Mouse (Mus musculus): Measurements from ENCODE around the gene Tie1. TPM values are rescaled to one million over a fixed set of nuclear protein-coding genes. Genes with fewer than 3 reads are reported as not detected.

Tie1 gene
- total RNA-seq, 1 experiment = 1.0 TPM

DNA sequence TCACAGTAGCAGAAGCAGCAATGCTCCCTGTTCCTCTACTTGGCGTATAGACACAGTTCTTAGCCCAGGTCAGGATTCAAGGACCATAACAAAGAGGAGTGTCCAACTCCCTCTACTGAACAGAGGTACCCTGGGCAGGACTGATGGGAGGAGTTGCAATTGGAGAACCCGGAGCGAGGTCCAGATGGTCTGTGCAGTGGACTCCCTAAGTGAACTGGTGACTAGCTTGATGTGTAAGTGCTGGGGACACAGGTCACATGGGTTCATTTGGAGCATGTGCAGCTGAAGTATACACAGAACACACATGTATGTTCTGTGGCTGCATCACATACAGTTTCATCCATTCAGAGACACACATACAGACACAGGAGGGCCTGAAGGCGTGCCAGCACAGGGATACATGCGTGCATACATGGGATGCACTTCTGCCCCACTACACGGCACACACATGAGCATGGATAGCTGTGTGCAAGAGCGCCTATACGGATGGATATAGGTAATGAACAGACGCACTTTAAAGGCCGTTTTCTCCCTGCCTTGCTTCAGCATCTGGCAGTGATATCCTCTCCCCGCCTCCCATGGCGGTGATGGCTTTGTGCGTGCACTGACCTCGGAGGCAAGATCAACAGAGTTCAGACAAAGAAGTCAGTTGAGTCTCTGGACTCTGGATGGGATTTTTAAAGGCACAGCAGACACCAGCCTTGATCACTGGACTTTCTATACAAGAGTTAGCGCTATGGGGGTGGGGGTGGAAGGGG, 12.9 kb downstream of the Tie1 start:
- no peak for DNase-seq (ENCODE audit: low read depth, low spot score)

DNA sequence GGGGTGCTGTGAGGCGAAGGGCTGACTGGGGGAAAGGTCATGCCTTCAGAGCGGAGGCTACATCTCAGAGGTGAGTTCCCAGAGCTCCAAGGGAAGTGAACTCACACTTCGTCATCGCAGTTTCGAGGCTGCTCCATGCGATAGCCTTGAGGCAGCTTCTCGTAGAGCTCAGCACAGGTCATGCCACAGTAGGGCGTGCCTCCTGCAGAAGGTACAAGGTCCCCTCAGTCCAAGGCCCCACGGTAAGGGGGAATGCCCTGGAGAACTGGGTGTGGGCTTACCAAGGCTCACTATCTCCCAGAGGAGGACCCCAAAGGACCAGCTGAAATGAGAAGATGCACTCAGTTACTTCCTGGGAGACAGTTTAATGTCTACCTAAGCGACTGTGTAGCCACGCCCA, 17.2 kb downstream of the Tie1 start:
- in situ Hi-C loops (cut with MboI; ENCODE audit: low sequenced_read_pairs in 2 of 2, unreplicated experiment in 2 of 2) = no loop called here
- no peaks in the 10 kb centered on the region for H3K36me3 ChIP-seq (ENCODE audit: control insufficient read depth, insufficient read depth, low read length, poor library complexity, severe bottlenecking)
- no peak overlapping the region for H3K27ac ChIP-seq (ENCODE audit: insufficient read depth, low read depth, low read length, poor library complexity, severe bottlenecking)
- H3K9me3 ChIP-seq (ENCODE audit: control insufficient read depth, insufficient read depth, low read depth, low read length) = no peaks in the 10 kb centered on the region
- no peaks in the 10 kb centered on the region for H3K4me1 ChIP-seq (ENCODE audit: control insufficient read depth in 2 of 2, insufficient read depth in 2 of 2, low read length in 2 of 2, poor library complexity in 1 of 2)
- TF ChIP-seq HCFC1 (IDR thresholded peaks at IDR 0.05; ENCODE audit: borderline replicate concordance, insufficient read depth, low read length) (no peak), CHD2 (IDR thresholded peaks at IDR 0.05; ENCODE audit: low read depth, low read length) (no peak), ZC3H11A (IDR thresholded peaks at IDR 0.05; ENCODE audit: borderline replicate concordance, low read depth, low read length) (no peak), MAFK (IDR thresholded peaks at IDR 0.05; ENCODE audit: insufficient read depth, low read depth, low read length) (no peak), ZNF384 (IDR thresholded peaks at IDR 0.05; ENCODE audit: low read depth, low read length) (no peak)
- DNase-seq (ENCODE audit: low read depth, low spot score) = no peak
- H3K4me3 ChIP-seq (ENCODE audit: insufficient read depth in 1 of 2, low read depth in 1 of 2, low read length in 2 of 2, poor library complexity in 1 of 2, severe bottlenecking in 1 of 2) = no peak overlapping the region
- no peak overlapping the region for H3K9ac ChIP-seq (ENCODE audit: insufficient read depth, low read depth, low read length, poor library complexity, severe bottlenecking)

More for the DNA sequence above, 12.9 kb downstream of the Tie1 start:
- H3K4me3 ChIP-seq (ENCODE audit: insufficient read depth in 1 of 2, low read depth in 1 of 2, low read length in 2 of 2, poor library complexity in 1 of 2, severe bottlenecking in 1 of 2) = no peak overlapping the region
- H3K36me3 ChIP-seq (ENCODE audit: control insufficient read depth, insufficient read depth, low read length, poor library complexity, severe bottlenecking) = no peaks in the 10 kb centered on the region
- H3K4me1 ChIP-seq (ENCODE audit: control insufficient read depth in 2 of 2, insufficient read depth in 2 of 2, low read length in 2 of 2, poor library complexity in 1 of 2) = no peaks in the 10 kb centered on the region; a peak in 1 of 4 replicates
- no peak overlapping the region for H3K27ac ChIP-seq (ENCODE audit: insufficient read depth, low read depth, low read length, poor library complexity, severe bottlenecking)
- H3K9ac ChIP-seq (ENCODE audit: insufficient read depth, low read depth, low read length, poor library complexity, severe bottlenecking) = no peak overlapping the region
- H3K9me3 ChIP-seq (ENCODE audit: control insufficient read depth, insufficient read depth, low read depth, low read length) = no peaks in the 10 kb centered on the region
- TF ChIP-seq CHD2 (IDR thresholded peaks at IDR 0.05; ENCODE audit: low read depth, low read length) (no peak), HCFC1 (IDR thresholded peaks at IDR 0.05; ENCODE audit: borderline replicate concordance, insufficient read depth, low read length) (no peak), ZNF384 (IDR thresholded peaks at IDR 0.05; ENCODE audit: low read depth, low read length) (no peak), ZC3H11A (IDR thresholded peaks at IDR 0.05; ENCODE audit: borderline replicate concordance, low read depth, low read length) (no peak), MAFK (IDR thresholded peaks at IDR 0.05; ENCODE audit: insufficient read depth, low read depth, low read length) (no peak)
- in situ Hi-C loops (cut with MboI; ENCODE audit: low sequenced_read_pairs in 2 of 2, unreplicated experiment in 2 of 2) = no loop called here

DNA sequence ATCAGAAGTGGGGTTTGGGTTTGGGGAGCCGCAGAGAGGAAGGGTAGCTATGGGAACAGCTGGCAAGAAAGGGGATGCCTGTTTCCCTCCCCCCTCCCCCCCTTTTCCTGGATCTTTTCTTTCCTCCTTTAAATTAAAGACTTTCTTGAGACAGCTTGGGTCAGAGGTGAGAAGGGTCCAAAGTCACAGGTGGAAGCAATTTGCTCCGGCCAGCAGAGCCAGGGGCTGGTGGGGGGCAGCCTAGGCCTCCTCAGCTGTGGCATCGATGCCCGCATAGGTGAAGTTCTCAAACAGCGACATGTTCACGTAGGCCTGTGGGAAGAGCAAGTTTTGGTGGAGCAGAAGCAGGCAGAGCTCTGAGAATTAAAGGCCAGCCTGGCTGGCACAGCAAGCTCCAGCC, 18.6 kb downstream of the Tie1 start:
- Histone ChIP-seq H3K4me3 (ENCODE audit: insufficient read depth in 1 of 2, low read depth in 1 of 2, low read length in 2 of 2, poor library complexity in 1 of 2, severe bottlenecking in 1 of 2) (no peak overlapping the region), H3K27ac (ENCODE audit: insufficient read depth, low read depth, low read length, poor library complexity, severe bottlenecking) (no peak overlapping the region), H3K4me1 (ENCODE audit: control insufficient read depth in 2 of 2, insufficient read depth in 2 of 2, low read length in 2 of 2, poor library complexity in 1 of 2) (no peaks in the 10 kb centered on the region), H3K36me3 (ENCODE audit: control insufficient read depth, insufficient read depth, low read length, poor library complexity, severe bottlenecking) (no peaks in the 10 kb centered on the region), H3K9me3 (ENCODE audit: control insufficient read depth, insufficient read depth, low read depth, low read length) (no peaks in the 10 kb centered on the region), H3K9ac (ENCODE audit: insufficient read depth, low read depth, low read length, poor library complexity, severe bottlenecking) (no peak overlapping the region)
- TF ChIP-seq CHD2 (IDR thresholded peaks at IDR 0.05; ENCODE audit: low read depth, low read length) = no peak
- TF ChIP-seq ZNF384 (IDR thresholded peaks at IDR 0.05; ENCODE audit: low read depth, low read length) = no peak
- TF ChIP-seq MAFK (IDR thresholded peaks at IDR 0.05; ENCODE audit: insufficient read depth, low read depth, low read length) = no peak
- no peak for TF ChIP-seq ZC3H11A (IDR thresholded peaks at IDR 0.05; ENCODE audit: borderline replicate concordance, low read depth, low read length)
- no peak for TF ChIP-seq HCFC1 (IDR thresholded peaks at IDR 0.05; ENCODE audit: borderline replicate concordance, insufficient read depth, low read length)
- DNase-seq (ENCODE audit: low read depth, low spot score) = no peak
- in situ Hi-C loops (cut with MboI; ENCODE audit: low sequenced_read_pairs in 2 of 2, unreplicated experiment in 2 of 2) = no loop called here

DNA sequence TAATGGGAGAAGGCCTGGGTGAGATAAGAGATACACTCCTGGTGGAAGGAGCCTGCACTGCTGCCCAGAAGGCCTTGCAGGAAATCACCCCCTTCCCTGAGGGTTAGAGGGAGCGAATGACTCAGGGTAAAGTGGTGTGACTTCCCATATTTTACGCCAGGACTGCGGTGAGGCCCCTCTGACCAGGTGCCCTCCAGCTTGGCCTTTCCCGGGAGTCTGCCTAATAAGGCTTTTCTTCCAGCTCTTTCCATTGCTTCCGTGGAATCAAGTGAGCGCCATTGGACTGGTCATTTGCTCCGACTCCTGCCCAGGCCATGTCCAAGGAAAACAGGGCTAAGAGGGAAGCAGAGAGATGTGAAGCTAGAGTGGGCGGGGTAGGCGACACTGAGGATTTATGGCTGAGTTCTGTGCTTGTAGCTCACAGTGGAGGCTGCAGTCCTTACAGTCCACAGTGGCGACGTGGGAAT, 24.1 kb downstream of the Tie1 start:
- Histone ChIP-seq H3K9ac (ENCODE audit: insufficient read depth, low read depth, low read length, poor library complexity, severe bottlenecking) (0 out of 2 replicates have a peak overlapping the region, but pooled peaks have one; percentile 33), H3K36me3 (ENCODE audit: control insufficient read depth, insufficient read depth, low read length, poor library complexity, severe bottlenecking) (no peaks in the 10 kb centered on the region), H3K27ac (ENCODE audit: insufficient read depth, low read depth, low read length, poor library complexity, severe bottlenecking) (no peak overlapping the region), H3K4me3 (ENCODE audit: insufficient read depth in 1 of 2, low read depth in 1 of 2, low read length in 2 of 2, poor library complexity in 1 of 2, severe bottlenecking in 1 of 2) (no peak overlapping the region), H3K9me3 (ENCODE audit: control insufficient read depth, insufficient read depth, low read depth, low read length) (no peaks in the 10 kb centered on the region), H3K4me1 (ENCODE audit: control insufficient read depth in 2 of 2, insufficient read depth in 2 of 2, low read length in 2 of 2, poor library complexity in 1 of 2) (peaks cover 0 to 5% of the 10 kb centered on the region in 2 experiments; a peak in 1 of 4 replicates)
- TF ChIP-seq ZNF384 (IDR thresholded peaks at IDR 0.05; ENCODE audit: low read depth, low read length) = no peak
- TF ChIP-seq CHD2 (IDR thresholded peaks at IDR 0.05; ENCODE audit: low read depth, low read length) = no peak
- TF ChIP-seq MAFK (IDR thresholded peaks at IDR 0.05; ENCODE audit: insufficient read depth, low read depth, low read length) = no peak
- TF ChIP-seq HCFC1 (IDR thresholded peaks at IDR 0.05; ENCODE audit: borderline replicate concordance, insufficient read depth, low read length) = no peak
- no peak for TF ChIP-seq ZC3H11A (IDR thresholded peaks at IDR 0.05; ENCODE audit: borderline replicate concordance, low read depth, low read length)
- no peak for DNase-seq (ENCODE audit: low read depth, low spot score)
- in situ Hi-C loops (cut with MboI; ENCODE audit: low sequenced_read_pairs in 2 of 2, unreplicated experiment in 2 of 2) = no loop called here
